Mouse (Mus musculus) G1E (cell line): ENCODE measurements at regions not wholly inside any gene's neighbourhood (a gene's known extent, or its start where the extent isn't known, plus 50 kb on each side); places are given as distances from the start of the nearest gene placed in this dataset.

Experiments
- ATAC-seq: 2 replicates; pipeline ENCODE4 v1.8.0; 2016; ENCODE audit warnings: mild to moderate bottlenecking; ENCODE audit not compliant: insufficient number of reproducible peaks, poor library complexity, low FRiP score, severe bottlenecking; ENCODE audit errors: extremely low read depth
- DNase-seq: peaks from one replicate; pipeline ENCODE4 v3.0.0; 2012; ENCODE audit warnings: low spot score
- H3K27me3 ChIP-seq: 2 replicates; pipeline ENCODE4 v1.6.1; 2012; ENCODE audit warnings: mild to moderate bottlenecking, low read length, inconsistent platforms; ENCODE audit not compliant: insufficient read depth
- H3K36me3 ChIP-seq: replicated peaks from 2 replicates; pipeline ENCODE3; 2012; ENCODE audit warnings: mild to moderate bottlenecking, inconsistent platforms
- H3K4me1 ChIP-seq: 2 replicates; pipeline ENCODE4 v1.6.1; 2012; ENCODE audit warnings: low read depth, low read length, inconsistent platforms, mixed read lengths; ENCODE audit not compliant: insufficient read depth
- H3K4me3 ChIP-seq: 2 replicates; pipeline ENCODE4 v1.5.1; 2012; ENCODE audit warnings: low read depth, mild to moderate bottlenecking, inconsistent platforms, low read length, moderate library complexity, mixed read lengths
- H3K9me3 ChIP-seq: replicated peaks from 2 replicates; pipeline ENCODE4 v1.6.1; 2012; ENCODE audit warnings: inconsistent platforms
- CTCF ChIP-seq: IDR thresholded peaks from 2 replicates; pipeline ENCODE4 v1.5.1; 2012; ENCODE audit warnings: low read depth, low read length, inconsistent platforms, mixed read lengths
- GATA1 ChIP-seq: IDR thresholded peaks from 2 replicates; pipeline ENCODE4 v1.6.1; 2012; ENCODE audit warnings: borderline replicate concordance, low read length, inconsistent platforms, mixed read lengths
- GATA2 ChIP-seq: IDR thresholded peaks from 2 replicates; pipeline ENCODE4 v1.6.1; 2012; ENCODE audit warnings: low read depth, low read length, inconsistent platforms, borderline replicate concordance
- POLR2AphosphoS5 ChIP-seq: IDR thresholded peaks from 2 replicates; pipeline ENCODE4 v1.6.1; 2012; ENCODE audit warnings: low read depth, low read length, inconsistent platforms; ENCODE audit not compliant: insufficient replicate concordance
- TAL1 ChIP-seq: conservative IDR thresholded peaks from 2 replicates; pipeline ENCODE4 v1.6.1; 2012; ENCODE audit warnings: low read depth, low read length, inconsistent platforms, mixed read lengths

GRCm38 (mm10) chr7:82047456-82047855 lies 55.4 kb upstream of the Bnc1 start:
- Histone ChIP-seq H3K36me3 (no peaks in the 10 kb centered on the region), H3K4me1 (no peaks in the 10 kb centered on the region), H3K27me3 (no peaks in the 10 kb centered on the region), H3K4me3 (no peak overlapping the region), H3K9me3 (no peaks in the 10 kb centered on the region)
- ATAC-seq (no peak), DNase-seq (no peak)
- TF ChIP-seq GATA2 (no peak), POLR2AphosphoS5 (no peak), GATA1 (no peak), CTCF (no peak), TAL1 (no peak)

GRCm38 (mm10) chr7:82053411-82053810 lies 61.3 kb upstream of the Bnc1 start:
- no peaks in the 10 kb centered on the region for H3K9me3 ChIP-seq
- no peaks in the 10 kb centered on the region for H3K27me3 ChIP-seq
- TF ChIP-seq TAL1 (no peak), GATA1 (no peak), POLR2AphosphoS5 (no peak), GATA2 (no peak), CTCF (no peak)
- ATAC-seq: no peak
- no peaks in the 10 kb centered on the region for H3K36me3 ChIP-seq
- DNase-seq: no peak
- no peak overlapping the region for H3K4me3 ChIP-seq
- 0 out of 2 replicates have a peak, but pooled peaks cover 2% of the 10 kb centered on the region for H3K4me1 ChIP-seq

- no peaks in the 10 kb centered on the region for H3K9me3 ChIP-seq
- H3K27me3 ChIP-seq: no peaks in the 10 kb centered on the region
- no peak for TF ChIP-seq CTCF
- TF ChIP-seq GATA2: no peak
- no peak for TF ChIP-seq TAL1
- TF ChIP-seq POLR2AphosphoS5: no peak
- TF ChIP-seq GATA1: no peak
- no peak for ATAC-seq
- 0 out of 2 replicates have a peak, but pooled peaks cover 2% of the 10 kb centered on the region for H3K4me1 ChIP-seq
- H3K36me3 ChIP-seq: no peaks in the 10 kb centered on the region
- no peak overlapping the region for H3K4me3 ChIP-seq
- no peak for DNase-seq
These were observed 64.6 kb upstream of the Bnc1 start for GRCm38 (mm10) chr7:82056551-82057230.

- ATAC-seq (no peak), DNase-seq (no peak)
- no peaks in the 10 kb centered on the region for H3K27me3 ChIP-seq
- no peaks in the 10 kb centered on the region for H3K4me1 ChIP-seq
- no peaks in the 10 kb centered on the region for H3K9me3 ChIP-seq
- TF ChIP-seq GATA2 (no peak), POLR2AphosphoS5 (no peak), GATA1 (no peak), CTCF (no peak), TAL1 (no peak)
- no peak overlapping the region for H3K4me3 ChIP-seq
- H3K36me3 ChIP-seq: no peaks in the 10 kb centered on the region
These were observed 71.3 kb upstream of the Bnc1 start for GRCm38 (mm10) chr7:82063407-82063806.

- Histone ChIP-seq H3K27me3 (no peaks in the 10 kb centered on the region), H3K4me3 (no peak overlapping the region), H3K36me3 (no peaks in the 10 kb centered on the region), H3K9me3 (no peaks in the 10 kb centered on the region), H3K4me1 (no peaks in the 10 kb centered on the region)
- ATAC-seq (no peak), DNase-seq (no peak)
- TF ChIP-seq GATA1: no peak
- TF ChIP-seq POLR2AphosphoS5: no peak
- TF ChIP-seq TAL1: no peak
- TF ChIP-seq CTCF: no peak
- TF ChIP-seq GATA2: no peak
These were observed 77.7 kb upstream of the Bnc1 start for GRCm38 (mm10) chr7:82069629-82070450.

GRCm38 (mm10) chr7:82070946-82071727 lies 79.0 kb upstream of the Bnc1 start:
- no peak for TF ChIP-seq TAL1
- TF ChIP-seq GATA1: no peak
- TF ChIP-seq GATA2: no peak
- no peak for TF ChIP-seq CTCF
- no peak for TF ChIP-seq POLR2AphosphoS5
- no peak for ATAC-seq

More at GRCm38 (mm10) chr7:82070946-82071727, 79.0 kb upstream of the Bnc1 start:
- Histone ChIP-seq H3K36me3 (no peaks in the 10 kb centered on the region), H3K9me3 (no peaks in the 10 kb centered on the region), H3K27me3 (no peaks in the 10 kb centered on the region), H3K4me3 (no peak overlapping the region), H3K4me1 (no peaks in the 10 kb centered on the region)
- no peak for DNase-seq
